Mouse (Mus musculus): ENCODE measurements at regions not wholly inside any gene's neighbourhood (a gene's known extent, or its start where the extent isn't known, plus 50 kb on each side); places are given as distances from the start of the nearest gene placed in this dataset.
A peak's percentile ranks its signal among the peaks of the same experiment; 100 is the strongest.

DNA sequence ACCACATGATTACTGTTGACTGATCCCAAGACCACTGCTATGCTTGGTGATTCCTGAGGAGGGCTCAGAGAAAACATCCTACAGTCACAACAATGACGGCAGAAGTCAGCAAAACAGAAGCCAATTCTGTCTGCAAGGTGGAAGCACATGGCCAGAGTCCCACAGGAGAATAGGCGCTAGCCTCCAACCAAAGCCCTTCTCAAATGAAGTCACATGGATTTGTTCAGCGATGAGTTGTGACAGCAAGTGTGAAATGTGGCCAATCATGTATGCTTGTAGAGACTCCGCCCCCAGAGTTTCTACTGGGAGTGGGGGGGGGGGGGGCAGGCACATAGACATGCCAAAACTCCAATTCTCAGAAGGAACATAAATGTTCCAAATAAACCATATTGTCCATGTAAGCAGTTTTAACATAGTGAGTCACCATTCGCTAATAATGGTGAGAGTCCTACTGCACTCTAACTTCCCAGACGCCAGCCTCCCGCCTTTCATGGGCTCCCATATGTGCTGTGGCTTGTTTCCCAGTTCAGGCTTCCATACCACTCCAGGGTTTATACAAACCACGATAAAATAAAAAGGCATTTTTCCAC lies 231.6 kb upstream of the Npvf start:
- DNase-seq (ENCODE audit: low read depth, low spot score): no peak
- 80% methylated on average over 8 of the region's 8 CpGs for WGBS

DNA sequence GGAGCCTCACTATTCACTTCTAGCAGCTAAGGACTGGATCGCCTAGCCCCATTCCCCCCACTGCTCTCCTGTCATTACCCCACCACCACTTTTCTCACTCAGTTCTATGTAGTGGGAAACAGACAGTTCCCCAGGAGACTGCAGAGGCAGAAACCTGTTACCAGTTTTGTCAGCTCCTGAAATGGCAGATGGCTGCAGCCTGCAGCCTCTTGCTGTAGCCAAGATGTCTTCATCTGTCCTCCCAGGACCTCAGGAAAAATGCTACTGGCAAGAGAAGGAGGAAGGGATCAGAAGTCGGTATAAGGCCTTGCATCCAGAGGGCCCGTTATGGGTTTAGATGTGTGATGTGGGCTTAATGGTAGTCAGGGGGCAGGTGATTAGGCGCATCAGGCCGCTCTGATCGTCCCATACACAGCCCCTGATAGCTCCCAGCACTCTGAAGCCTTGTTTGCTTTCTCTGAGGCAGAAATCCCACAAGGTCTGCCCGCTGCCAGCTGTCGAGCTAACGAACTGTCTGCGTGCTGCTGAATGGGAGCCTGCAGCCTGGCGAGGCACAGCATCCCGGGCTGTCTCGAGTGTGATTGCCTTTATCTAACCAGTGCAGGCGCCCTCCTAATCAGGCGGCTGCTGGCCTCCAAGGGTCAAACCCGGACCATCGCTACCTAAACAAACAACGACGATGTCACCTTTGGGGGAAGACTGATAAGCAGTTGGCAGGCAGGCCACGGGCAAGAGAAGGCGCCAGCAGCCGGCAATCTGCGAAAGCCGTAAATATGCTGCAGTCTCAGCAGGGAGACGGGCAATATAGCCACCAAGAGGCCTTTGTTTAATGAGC lies 236.3 kb upstream of the Npvf start:
- no peak for DNase-seq (ENCODE audit: low read depth, low spot score)
- WGBS: 21% methylated on average over 25 of the region's 25 CpGs

DNA sequence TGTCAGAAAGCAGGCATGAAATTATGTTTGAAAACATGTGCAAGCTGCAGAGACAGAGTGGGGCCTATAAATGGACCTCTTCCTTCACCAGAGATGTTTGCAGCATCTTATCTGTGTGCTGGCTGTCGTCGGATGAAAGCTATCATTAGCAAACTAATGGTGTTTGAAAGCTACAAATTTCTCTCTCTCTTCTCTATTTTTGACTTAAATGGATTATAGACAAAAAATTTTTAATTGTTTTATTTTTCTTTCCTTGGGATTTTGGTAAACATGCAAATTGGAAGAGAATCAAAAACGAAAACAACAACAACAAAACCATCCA lies 236.9 kb upstream of the Npvf start:
- WGBS: 58% methylated on average over 3 of the region's 3 CpGs
- DNase-seq (ENCODE audit: low read depth, low spot score): no peak

DNA sequence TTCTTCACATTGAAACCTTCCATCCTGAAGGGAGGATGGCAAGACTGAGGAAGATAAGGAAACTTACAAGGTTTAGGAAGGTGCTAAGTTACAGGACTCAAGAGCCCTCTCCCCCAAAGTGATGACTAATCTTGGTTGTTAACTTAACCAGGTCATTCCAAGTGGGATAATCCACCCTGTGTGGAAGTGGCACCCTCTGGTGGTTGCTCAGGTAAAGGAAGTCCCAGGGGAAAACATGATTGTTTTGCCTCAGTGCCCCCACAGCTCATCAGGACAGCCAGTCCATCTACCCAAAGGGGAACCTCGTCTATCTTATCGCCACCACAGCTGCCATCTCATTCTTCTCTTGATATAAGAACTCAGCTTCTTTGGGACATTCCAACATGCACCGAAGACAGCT lies 244.6 kb upstream of the Npvf start:
- no peak for DNase-seq (ENCODE audit: low read depth, low spot score)
- WGBS: 92% methylated on average over 3 of the region's 3 CpGs

DNA sequence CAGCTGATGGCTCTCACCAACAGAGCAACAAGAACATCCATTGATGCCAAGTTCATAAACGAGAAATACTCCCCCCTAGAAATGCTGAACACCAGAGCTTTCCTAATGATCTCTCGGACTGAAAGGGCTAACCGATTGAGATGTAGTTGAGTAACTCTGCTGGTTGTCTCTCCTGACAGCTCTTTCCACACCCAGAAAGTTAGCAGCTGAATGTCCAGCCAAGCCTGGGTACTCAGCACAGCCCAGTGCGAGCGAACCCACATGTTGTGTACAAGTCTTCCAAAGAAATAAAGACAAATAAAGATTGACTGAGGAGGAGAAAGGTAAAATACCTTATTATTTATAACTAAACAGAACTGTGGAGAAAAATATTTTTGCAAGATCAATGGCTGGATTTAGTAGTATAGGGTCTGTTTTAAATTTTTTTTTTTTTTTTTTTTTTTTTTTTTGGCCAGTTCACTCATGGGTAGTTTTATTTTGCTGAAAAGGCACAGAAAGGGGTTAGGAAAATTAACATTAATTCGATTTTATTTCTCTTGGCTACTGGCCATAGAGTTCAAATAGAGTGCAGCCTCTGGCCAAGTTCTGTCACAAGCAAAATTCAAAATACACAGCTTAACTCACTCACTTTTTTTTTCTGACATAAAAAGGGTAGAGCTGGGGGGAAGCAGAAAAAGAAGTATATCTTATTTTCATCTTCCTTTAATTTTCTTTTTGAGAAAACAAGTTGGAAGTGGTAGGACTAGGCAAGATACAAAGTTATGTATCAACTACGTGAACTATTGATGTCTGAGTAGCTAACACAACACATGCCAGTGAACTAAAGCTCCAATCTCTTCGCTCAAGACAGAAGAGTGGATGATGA lies 261.2 kb upstream of the Npvf start:
- no peak for DNase-seq (ENCODE audit: low read depth, low spot score)

DNA sequence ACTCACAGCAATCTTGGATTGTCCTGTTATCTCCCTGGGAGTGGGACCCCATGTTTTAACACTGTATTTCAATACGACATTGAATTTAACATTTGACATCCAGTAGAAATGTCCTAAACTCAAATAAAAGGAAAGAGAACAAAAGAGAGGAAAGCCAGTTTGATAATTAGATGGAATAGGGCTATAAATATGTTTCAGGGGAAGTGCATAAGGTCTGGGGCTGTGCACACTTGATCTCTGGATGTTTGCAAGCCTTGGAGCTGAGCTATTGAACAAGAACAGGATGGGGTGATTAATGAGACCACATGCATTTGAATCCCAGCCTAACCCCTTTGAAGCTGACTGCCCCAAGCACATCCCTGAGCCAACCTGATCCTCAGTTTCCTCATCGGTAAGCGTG lies 264.0 kb upstream of the Npvf start:
- 79% methylated on average over 3 of the region's 3 CpGs for WGBS
- DNase-seq (ENCODE audit: low read depth, low spot score): no peak

More for the DNA sequence above, 261.2 kb upstream of the Npvf start:
- WGBS: 79% methylated on average over 8 of the region's 8 CpGs

DNA sequence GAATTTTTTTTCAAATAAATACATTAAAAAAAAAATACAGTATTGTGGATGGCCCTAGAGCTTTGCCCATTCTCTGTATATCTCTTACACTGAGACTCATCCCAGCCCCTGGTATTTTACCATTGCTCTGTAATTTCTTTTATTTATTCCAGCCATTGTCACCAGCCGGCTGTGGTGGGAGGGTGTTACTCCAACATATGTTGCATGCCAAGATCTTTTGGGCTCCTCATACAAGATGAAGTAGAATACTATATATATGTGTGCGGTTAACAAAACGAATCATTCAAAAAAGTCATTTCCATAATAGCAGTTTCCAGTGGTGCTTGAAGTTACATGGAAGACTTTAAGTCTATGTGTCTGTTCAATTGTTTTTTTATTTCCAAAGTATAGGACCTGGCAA lies 268.0 kb upstream of the Npvf start:
- 91% methylated on average over 3 of the region's 3 CpGs for WGBS
- no peak for DNase-seq (ENCODE audit: low read depth, low spot score)

DNA sequence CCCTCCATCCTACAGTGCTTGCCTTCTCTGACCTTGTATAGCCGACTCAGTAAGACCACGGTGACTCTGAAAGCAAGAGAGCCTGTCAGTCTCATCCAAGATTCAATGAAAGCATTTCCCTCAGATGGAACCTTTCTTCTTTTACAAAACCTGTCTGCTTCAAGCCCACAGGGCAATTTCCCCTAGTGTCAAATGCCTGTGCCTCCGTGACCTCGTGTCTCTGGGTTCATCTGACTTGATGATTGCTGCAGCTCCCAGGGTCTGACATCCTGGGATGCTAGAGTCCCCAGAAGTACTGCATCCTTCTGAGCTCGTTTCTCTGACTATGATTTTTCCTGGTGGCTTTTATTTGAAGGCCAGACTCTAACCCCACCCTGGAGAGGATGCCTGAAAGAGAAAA lies 270.3 kb upstream of the Npvf start:
- no peak for DNase-seq (ENCODE audit: low read depth, low spot score)
- WGBS: 52% methylated on average over 5 of the region's 5 CpGs

DNA sequence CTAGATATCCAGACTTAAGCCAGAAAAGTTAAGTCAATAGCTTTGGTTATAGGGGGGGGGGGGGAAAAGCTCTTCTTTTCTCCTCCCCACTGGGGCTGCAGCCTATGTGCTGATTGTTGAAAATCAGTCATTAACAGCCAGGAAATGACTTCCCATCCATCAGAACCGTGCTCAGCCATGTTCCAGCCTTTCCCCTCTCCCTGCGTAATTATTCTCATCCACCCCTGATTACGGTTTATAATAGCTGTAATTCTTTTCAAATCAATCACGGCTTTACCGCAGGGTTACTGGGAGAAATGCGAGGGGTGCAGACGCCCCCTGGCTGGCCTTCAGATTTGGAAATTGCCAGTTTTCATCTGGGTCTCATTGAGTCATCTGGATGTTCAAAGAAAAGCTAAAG lies 270.8 kb upstream of the Npvf start:
- no peak for DNase-seq (ENCODE audit: low read depth, low spot score)
- WGBS: 60% methylated on average over 7 of the region's 7 CpGs

DNA sequence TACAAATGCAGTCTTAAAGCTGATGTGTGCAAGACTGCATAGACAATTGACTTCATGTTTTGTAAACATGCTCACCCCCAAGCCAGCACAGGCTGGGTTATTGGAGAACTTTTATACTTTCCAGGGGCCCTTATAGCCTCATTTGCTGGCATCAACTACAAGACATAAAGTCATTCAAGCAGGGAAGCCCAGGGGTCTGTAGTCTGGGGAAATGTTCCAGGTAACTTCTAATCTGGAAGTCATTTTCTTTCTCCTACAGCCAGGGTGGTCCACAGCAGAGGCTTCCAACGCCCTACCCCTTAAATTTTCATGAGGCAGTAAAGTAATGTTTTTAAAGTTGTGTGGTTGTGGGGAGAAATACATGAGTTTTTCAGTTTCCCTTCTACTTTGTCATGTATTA lies 272.1 kb upstream of the Npvf start:
- 76% methylated on average over 1 of the region's 1 CpGs for WGBS
- no peak for DNase-seq (ENCODE audit: low read depth, low spot score)

DNA sequence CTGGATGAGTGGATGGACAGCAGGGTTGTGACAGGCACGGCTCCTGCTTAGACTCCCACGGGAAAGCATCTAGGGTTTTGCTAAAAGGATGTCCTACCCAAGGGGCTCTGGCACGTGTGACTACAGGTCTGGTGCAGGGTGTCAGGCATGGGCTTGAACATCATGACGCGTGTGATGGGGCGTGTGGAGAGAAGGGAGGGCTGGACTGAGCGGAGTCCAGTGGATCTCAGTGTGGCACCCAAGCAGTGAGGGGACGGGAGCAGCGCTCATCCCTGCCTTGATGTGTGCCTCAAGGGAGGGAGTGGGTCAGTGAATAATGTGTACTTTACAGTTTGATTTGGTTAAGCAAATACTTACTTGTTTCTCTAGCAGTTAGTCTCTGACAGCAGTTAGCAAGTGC lies 275.3 kb upstream of the Npvf start:
- 47% methylated on average over 9 of the region's 9 CpGs for WGBS
- DNase-seq (ENCODE audit: low read depth, low spot score): no peak

DNA sequence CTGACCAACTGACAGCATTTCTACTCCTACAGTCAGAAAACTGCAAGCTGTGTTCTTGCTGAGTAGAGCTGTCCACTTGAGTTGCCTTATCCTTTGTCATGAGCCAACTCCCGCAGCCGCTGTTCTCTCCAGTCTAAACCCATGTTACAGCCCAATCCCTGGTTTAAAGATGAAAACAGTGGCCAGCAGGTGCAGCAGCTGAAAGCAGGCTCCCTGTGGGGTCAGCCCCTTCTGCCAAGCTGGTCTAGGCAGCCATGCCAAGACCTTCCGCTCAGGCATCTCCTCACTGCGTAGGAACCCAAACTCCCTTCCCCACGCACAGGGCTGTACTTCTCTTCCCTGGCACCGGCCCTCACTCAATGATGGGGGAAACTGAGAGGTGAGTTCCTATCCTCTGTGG lies 279.3 kb upstream of the Npvf start:
- no peak for DNase-seq (ENCODE audit: low read depth, low spot score)
- WGBS: 93% methylated on average over 6 of the region's 6 CpGs

DNA sequence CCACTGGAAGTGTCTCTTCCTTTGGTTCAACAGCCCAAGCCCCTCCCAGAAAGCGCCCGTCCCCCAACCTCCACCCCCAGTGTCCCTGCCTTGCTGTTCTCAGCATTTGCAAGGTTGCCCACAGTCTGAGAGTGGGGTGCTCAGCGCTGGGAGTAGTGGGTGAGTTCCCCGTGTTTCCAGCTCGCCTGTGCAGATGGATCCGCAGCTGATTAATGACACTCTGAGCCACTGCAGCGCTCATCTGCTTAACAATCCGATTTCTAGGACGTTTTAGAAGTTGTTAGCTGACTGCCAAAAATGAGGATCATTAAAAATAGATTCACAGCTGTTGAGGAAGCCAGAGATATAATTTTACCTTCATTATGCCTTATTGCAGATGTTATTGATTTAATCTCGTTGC lies 280.0 kb upstream of the Npvf start:
- no peak for DNase-seq (ENCODE audit: low read depth, low spot score)
- 68% methylated on average over 10 of the region's 10 CpGs for WGBS

DNA sequence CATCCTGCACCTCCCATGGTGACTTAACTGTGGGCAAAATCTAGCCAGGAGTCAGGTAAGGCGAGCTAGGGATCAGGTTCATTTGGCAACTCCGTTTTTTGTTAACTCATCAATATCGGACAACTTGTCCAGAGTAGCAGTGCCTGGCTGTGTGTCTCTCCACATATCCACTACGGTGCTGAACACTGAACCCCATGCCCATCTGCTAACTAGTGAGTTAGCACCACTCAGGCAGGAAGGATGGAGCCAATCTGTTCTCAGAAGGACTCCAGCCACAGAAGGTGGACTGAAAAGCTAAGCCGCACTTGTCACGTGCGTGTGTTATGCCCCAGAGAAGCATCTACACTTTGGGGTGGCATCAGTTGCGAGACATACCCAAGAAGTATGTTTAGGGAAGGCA lies 282.1 kb upstream of the Npvf start:
- DNase-seq (ENCODE audit: low read depth, low spot score): no peak
- WGBS: 83% methylated on average over 8 of the region's 8 CpGs

DNA sequence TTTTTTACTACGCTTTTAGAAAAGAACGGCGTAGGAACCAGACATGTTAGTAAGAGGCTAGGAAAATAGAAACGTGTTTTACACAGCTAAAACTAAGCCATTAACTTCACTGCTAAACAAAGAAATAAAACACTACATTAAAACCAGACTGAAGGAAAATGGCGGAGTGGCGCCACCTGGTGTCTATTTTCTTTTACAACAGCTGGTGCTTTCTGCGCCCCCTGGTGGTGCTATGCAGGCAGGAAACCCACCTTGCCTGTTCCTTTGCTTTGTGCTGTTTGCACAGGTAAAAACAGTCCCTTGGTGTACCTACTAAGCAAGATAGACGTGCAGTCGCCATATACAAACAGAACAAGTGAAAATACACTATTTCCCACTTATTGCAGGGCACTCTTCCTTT lies 282.9 kb upstream of the Npvf start:
- WGBS: 17% methylated on average over 9 of the region's 9 CpGs
- peak; percentile 35 for DNase-seq (ENCODE audit: low read depth, low spot score)

DNA sequence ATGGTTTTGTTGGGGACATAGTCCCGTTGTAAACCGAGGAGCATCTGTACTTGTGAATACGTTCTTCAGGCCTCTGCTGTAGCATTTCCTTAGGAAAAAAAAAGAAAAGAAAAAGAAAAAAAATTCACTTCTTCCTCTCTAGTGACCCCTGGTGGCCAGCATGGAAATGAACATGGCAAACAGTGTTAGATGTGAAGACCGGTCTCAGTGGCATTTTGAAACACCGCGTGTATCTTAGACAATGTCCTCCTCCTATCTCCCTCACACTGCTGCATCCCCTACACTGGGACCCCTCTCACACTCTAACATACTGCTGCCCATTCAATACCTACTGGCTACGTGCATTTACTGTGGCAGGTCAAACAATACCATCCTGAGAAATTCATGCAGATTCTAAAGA lies 284.6 kb upstream of the Npvf start:
- no peak for DNase-seq (ENCODE audit: low read depth, low spot score)
- WGBS: 26% methylated on average over 7 of the region's 7 CpGs

DNA sequence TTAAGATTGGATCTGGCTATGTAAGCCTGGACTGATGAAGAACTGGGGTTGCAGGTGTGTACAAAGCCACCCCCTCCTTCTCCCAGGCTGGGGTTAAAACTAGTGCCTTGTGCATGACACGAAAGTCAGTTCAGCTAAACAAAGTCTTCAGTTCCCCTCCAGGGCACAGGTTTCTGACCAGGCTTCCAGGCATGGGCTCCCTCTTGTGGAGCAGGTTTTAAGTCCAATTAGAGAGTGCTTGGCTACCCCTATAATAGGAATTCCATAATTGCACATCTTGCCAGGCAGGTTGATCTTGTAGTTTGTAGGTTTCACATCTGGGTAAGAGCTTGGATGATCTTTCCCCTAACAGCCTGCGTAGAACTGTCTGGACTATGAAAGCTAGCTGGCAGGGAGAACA lies 285.2 kb upstream of the Npvf start:
- WGBS: 59% methylated on average over 2 of the region's 2 CpGs
- no peak for DNase-seq (ENCODE audit: low read depth, low spot score)

DNA sequence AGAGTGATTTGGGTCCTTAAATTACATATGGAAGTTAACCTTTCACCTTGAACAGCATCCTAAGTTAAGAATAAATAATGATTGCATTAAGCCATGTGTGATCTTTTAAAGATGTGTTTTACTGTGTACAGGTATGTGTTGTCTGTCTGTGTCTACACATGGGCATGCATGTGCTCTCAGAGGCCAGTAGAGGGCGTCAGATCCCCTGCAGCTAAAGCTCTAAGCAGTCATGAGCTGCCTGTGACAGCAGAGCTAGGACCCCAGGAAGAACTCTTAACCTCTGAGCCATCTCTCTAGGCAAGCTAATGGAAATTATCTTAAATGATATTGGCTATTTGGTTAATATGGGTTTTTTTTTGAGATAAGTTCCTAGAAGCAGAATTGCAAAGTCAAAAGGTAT lies 285.9 kb upstream of the Npvf start:
- no peak for DNase-seq (ENCODE audit: low read depth, low spot score)
- WGBS: 39% methylated on average over 1 of the region's 1 CpGs

DNA sequence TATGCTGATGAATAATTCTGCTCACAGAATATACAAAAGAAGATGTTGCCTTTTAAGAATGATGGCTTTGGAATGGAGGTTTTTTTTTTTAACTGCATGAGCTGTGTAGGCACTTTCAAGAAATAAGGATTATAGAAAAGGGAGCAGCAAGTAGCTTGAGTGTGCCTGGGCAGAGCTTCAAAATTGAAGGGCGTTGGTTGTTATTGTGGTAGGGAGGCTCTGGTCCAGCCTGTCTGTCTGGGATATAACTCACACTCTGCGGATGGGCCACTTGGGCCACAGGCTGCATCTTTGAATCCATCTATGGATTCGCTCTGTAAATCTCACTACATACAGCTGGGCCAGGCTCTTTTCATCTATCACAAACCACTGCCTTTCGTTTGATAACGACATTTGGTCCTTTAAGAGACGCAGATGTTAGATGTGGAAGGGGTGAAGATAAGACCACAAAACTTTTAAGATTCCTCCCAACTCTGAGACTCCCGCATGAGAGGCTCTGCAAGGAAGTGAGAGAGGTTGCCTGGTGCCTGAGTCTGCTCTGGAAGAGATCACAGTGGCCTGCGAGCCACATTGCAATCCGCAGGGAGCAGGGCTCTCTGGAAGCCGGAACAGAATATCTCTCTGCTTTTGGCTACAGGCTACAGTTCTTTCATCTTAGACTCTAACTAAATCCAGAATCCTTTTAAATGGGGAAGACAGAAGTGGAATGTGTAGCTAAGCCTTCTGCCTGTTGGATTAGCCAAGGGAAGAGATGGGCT lies 286.6 kb upstream of the Npvf start:
- 67% methylated on average over 10 of the region's 10 CpGs for WGBS
- DNase-seq (ENCODE audit: low read depth, low spot score): no peak

DNA sequence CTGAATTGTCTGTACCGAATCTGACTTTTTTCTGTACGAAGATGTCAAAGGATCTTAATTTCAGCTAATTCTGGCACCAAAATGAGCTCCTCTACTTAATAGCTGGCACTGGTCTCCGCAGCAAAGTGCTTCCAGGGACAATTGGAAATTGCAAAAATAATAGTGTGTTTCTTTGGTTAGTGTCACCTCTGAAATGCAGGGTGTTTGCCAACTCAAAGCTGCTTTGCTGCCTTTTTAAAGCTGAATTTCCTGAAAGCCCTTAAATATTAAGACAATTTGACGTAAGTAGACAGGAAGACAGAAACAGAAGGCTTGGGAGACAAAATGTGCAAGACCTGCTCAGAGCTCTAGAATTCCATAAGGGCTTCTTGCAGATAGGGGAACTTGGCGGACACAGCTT lies 288.5 kb upstream of the Npvf start:
- no peak for DNase-seq (ENCODE audit: low read depth, low spot score)
- WGBS: 90% methylated on average over 5 of the region's 5 CpGs
